Mouse (Mus musculus) gastrocnemius, adult 8-10 months (tissue): ENCODE measurements at regions not wholly inside any gene's neighbourhood (a gene's known extent, or its start where the extent isn't known, plus 50 kb on each side); places are given as distances from the start of the nearest gene placed in this dataset.

Source experiments
- DNase-seq, 2 experiments: peaks; one replicate each; pipeline ENCODE4 v3.0.0; 2022; ENCODE audit warnings: low spot score in 2 of 2

DNA sequence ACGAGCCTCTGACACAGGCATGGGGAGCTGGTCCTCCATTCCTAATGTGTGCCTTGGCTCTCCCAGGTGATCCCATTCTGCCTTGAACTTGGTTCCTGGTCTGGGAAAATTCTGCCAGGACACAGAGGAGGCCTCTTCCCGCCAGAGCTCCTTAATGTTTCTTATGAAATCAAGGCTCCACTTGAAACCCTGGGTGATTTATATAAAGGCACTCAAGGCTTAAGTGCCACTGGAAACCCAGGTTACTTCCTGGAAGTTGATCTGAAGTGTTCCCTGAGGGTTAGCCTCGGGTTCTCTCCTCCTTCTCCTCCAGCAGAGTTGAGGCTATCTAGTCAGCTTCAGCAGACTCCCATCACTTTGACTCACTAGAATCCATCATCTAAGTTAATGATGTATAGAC is 451.9 kb downstream of the Ate1 start:
- no peak for DNase-seq

DNA sequence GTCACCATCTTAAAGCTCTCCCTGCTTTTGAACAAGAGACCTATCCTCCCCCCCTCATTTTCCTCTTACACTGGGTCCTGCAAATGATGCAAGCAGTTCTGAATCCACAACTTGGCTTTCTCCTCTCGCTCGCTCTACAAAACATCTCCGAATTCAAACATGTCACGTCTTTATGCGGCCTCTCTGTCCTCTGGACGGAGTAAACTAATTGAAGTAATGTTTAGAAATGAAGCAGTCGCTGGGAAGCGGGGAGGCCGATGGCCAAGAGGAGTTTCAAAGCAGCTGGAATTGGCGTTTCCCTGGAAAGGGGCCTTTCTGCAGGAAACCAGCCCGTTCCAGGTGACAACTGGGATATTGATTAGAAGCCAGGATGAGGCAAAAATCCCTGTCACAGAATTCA is 446.8 kb downstream of the Ate1 start:
- DNase-seq = no peak

DNA sequence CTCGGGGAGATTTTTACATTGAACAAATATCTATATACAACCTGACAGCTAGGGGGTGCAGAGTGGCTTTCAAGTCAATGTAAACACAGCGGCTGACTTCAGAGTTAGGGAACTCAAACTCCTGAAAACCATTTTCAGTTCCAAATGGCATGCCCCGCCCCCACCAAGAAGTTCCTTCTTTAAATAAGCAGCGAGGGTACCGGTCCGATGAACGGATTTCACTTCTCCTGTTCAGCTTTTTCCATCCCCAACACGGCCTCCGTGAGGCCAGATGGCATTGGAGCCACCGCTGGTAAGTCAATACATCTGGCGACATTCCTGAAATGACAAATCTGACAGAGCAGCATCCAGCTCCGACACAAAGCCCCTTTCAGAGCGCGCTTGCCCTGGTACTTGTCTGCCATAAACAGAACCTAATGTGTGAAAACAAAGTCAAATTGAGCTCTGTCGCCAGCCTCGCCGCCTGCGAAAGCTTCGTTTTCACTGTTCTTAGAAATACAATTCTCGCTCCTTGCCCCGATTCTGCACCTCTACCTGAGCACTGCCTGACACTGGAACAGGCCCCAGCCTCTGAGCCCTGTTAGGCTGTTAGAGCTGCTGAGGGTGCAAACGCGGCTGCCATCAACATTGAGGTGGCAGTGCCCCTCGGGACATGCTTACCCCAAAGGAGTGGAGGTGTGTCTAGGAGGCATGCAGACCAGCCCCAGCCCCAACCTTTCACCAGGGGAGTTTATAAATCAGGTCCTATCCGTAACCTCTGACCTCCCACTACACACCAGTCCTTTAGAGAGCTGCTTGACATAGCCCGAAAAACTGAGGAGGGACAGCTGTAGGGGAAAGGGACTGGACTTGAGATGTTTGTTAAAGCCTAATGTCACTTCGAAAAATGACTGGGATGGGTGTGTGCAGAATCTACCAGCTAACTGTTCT is 446.0 kb downstream of the Ate1 start:
- DNase-seq = no peak

DNA sequence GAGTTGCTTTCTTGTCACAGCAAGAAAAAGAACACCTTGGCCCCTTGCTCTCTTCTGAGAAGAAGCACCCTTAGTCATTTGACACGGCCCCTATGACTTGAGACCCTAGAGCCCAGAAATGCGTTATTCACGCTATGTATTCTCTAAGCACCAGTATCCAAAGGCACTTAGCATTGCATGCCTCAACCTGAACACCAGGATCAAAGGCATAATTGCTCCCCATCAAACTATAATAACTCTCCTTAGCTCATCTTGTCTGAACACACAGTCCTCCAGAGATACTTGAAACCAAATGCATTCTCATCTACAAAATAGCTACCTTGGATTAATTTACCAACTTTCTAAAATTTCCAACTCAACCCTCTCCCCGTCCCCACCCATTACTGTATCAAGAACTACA is 437.5 kb downstream of the Ate1 start:
- DNase-seq = no peak

DNA sequence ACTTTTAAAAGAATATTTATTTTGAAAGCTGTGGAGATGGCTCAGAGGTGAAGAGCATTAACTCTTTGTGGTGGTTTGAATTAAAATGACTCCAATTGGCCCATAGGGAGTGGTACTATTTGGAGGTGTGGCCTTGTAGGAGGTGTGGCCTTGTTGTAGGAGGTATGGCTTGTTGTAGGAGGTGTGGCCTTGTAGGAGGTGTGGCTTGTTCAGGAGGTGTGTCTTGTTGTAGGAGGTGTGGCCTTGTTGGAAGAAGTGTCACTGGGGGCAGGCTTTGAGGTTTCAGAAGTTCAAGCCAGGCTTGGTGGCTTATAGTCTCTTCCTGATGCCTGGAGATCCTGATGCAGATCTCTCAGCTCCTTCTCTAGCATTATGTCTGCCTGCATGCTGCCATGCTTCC is 434.5 kb downstream of the Ate1 start:
- no peak for DNase-seq

DNA sequence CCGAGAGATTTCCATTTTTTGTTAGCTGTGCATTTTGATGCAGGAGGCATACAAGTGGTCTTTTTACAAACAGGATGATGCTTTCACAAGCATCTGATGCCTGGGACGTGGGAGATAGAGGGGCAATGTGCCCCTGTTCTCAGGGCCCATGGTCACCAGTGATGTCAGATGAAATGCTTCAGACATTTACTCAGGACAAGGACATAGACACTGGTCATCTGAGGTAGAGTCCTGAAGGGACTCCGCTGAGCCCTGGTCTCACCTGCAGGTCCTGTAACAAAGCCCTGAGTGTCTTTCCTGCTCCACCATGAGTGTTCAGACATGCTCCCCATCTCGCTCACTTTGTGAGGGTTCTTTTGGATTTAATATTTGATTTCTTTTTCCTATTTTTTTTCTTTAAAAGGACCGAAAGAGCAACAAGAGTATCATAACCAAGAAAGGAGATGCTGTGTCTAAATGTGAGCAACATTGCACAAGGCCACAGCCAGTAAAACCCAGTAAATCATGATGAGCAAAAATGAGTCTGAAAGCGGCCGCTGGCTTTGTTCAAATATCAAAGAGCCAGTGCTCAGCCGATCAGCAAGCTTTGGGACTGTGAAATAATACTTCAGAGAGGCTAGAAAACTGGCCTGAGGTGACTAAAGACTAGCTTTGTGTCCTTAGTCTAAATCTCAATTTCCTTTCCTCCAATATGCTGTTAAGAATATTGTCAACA is 430.1 kb downstream of the Ate1 start:
- DNase-seq = no peak

DNA sequence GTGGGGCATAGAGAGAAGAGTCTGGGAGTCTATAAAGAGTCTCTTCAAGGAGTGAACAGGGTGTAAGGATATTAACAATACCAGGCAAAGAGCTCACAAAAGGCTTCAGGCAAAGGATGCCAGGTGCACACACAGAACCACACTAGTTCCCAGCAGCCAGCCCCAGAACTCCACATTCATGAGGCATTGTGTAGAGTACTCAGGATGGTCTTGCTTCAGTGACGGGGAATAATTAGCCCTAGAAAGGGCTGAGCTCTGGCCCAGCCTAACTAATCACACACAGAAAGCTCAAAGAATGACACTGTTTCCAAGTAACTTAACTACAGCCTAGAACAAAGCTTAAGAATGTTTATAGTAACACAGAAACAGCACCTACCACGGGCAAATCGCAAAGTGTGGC is 428.2 kb downstream of the Ate1 start:
- DNase-seq = no peak

DNA sequence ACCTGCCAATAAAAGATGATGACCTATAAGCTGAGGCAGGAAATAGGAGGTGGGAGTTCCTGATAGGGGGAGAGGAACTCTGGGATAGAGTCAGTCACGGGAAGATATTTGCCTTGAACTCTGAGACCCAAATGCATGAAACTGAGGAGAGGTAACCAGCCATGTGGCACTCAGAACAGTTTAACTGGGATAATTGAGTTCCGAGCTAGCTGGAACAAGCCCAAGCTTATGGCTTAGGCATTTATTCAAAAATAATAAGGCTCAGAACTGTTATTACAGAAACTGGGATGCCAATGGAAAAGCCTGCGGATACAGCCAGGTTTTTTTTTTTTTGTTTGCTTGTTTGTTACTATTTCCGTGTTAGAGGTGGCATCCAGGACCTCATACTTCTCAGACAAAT is 425.0 kb downstream of the Ate1 start:
- DNase-seq = no peak

DNA sequence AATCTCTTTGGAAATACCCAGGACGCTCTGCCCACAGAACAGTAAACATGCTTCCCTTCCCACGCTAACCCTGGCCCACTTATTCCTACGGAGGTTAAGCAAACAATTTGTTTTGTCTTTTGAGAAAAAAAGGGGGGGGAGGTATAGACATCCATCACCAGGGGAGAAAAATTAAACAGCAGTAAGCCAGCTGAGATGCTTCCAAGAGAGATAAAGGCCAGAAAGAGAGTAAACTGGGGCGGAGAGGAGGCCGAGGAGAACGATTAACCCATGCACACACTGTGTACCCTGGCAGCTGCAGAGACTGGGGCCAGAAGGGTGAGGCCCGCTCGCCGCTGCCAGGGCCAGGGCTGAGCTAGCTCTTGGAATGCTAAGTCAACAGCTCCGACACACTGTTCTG is 421.6 kb downstream of the Ate1 start:
- DNase-seq = no peak

DNA sequence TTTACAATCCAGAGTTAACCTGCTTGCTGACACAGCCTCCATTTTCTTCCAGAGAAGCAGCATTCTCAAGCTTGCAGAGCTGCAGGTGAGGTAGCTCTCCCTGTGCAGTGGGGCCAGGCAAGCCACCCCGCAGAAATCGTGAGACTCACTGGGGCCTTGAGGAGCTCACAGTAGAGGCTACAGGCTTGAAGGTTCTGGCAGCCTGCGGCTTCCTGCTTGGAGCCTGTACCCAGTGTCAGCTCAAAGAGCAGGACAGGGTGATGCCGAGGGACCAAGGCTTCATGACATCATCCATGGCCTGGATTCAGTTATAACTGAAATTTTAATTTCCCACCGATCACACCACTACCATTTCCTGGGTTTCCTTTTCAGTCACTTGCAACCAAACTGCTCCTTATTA is 417.5 kb downstream of the Ate1 start:
- DNase-seq = no peak

DNA sequence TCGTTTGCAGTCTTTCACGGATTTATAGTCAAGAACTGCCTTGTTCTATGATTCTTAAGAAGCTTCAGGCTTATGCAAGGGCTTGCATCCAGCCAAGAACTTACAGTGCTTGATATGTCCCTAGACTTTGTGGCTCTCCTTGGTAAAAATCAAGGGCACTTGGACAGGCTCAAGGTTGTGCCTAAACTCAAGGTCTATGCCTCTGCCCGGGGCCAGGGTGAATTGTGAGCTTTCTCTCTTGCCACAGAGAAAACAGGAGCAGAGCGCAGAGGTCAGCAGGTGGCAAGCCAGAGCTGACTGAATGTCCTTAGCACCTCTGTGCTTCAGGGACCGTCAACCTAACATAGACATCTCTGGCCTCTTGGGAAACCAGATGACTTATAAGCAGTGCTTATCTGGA is 413.2 kb downstream of the Ate1 start:
- DNase-seq = no peak

DNA sequence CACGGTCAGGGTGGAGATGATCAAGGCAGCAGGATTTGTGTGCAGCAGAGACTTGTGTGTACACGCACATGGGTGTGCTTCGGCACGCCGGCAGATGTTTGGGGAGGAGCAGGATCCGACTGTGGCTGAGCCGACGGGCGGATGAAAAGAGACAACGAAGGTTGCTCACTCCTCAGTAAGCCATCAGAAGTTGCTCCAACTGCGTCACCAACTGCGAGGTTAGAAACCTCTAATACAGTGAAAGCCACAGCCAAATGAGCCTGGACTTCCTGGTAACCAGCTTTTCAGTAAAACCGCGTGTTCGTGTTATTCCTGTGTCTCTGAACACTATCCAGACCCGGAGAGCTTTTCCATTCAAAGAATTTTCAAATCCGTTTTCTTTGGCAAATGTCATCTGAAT is 411.8 kb downstream of the Ate1 start:
- DNase-seq = no peak
